Mouse (Mus musculus): ENCODE data around the gene Tas2r135. TPM values are rescaled to one million over a fixed set of nuclear protein-coding genes. Genes with fewer than 3 reads are reported as not detected.

Tas2r135 gene
- not detected for polyA plus RNA-seq (2014; fragmentation: Illumina TruSeq; extraction: RNeasy Lipid Tissue Mini Kit (QIAGEN cat#74804); ENCODE audit: low replicate concordance)

DNA sequence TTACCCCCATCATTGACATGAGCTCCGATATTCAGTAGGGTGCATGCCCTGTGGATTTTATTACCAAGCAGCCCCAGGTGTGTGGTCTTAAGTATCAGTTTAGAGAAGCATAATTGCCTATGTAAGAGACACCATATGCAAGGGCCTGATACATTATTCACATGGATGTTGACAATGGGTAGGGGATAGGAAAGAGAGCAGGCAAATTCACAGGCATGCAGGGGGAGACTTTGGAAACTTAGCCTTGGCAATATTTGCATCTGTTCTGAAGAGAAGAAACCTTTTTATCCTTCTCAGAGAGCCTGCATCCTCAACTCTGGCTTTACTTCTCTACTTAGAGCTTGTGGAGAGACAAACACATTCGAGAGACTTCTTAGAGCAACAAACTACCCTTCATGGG is at the start of gene Tas2r135:
Gene Tas2r135 (plus strand): TSS at position 301 of the 400 bp plus-strand sequence.

DNA sequence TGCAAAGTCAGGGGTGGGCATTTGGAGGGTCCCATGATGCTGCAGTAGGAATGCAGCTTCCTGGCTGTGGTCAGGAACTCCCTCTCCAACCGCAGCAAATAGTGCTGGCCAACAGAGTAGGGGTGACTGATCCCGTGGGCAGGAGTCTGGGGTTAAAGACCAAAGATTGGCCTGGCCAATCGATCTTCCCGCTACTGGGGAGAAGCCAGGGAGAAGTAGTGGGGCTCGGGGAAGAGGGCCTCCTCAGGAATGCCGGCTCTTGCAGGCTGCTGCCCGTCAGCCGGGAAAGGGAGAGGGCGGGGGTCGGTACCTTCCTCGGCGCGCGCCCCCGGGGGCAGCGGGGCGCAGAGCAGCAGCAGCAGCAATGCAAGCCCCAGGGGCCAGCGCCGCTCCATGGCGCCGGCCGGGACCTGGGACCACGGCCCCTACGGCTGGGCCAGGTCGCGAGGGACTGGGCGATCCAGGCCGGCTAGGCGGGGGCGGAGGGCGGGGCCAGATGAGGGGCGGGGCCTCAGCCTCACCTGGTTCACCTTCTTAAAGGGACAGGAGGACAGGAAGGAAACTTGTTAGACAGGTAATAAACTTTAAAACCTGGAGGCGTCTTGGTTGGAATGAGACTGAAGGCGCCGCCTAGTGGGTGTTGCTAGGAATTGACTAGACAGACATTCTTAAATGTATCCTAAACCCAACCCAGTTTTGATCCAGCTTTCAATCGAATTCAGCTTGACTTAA is 32.3 kb upstream of the Tas2r135 start, which contains the start of gene Epha1:
Gene Epha1 (minus strand): TSS at position 453 of the 732 bp plus-strand sequence.

GRCm38 (mm10) chr6:42399938-42400337 is 5.3 kb upstream of the Tas2r135 start, which contains the start of gene Tas2r143:
TSS of gene Tas2r143 (plus strand) at chr6:42400238.

DNA sequence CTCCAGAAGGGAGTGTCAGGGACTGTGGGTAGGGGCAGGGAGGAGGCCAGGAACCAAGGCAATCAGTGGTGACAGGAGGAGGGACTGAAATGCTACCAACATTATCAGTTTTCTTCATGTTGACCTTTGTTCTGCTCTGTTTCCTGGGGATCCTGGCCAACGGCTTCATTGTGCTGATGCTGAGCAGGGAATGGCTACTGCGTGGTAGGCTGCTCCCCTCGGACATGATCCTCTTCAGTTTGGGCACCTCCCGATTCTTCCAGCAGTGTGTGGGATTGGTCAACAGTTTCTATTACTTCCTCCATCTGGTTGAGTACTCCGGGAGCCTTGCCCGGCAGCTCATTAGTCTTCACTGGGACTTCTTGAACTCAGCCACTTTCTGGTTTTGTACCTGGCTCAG is 29.2 kb downstream of the Tas2r135 start, which contains the start of gene Tas2r126:
Gene Tas2r126 (plus strand): TSS at position 90 of the 400 bp plus-strand sequence.

Other genes with a start within 250 kb of the Tas2r135 start
- gene Tas2r144, start 190.1 kb upstream of the Tas2r135 start, polyA plus RNA-seq (2014; fragmentation: Illumina TruSeq; extraction: RNeasy Lipid Tissue Mini Kit (QIAGEN cat#74804); ENCODE audit: low replicate concordance), result not detected
- 48.8 TPM for gene Gstk1, start 159.5 kb upstream of the Tas2r135 start, polyA plus RNA-seq (2014; fragmentation: Illumina TruSeq; extraction: RNeasy Lipid Tissue Mini Kit (QIAGEN cat#74804); ENCODE audit: low replicate concordance)
- 54.1 TPM for gene Tmem139, start 143.5 kb upstream of the Tas2r135 start, polyA plus RNA-seq (2014; fragmentation: Illumina TruSeq; extraction: RNeasy Lipid Tissue Mini Kit (QIAGEN cat#74804); ENCODE audit: low replicate concordance)
- 67.1 TPM for gene Casp2, start 140.4 kb upstream of the Tas2r135 start, polyA plus RNA-seq (2014; fragmentation: Illumina TruSeq; extraction: RNeasy Lipid Tissue Mini Kit (QIAGEN cat#74804); ENCODE audit: low replicate concordance)
- 0.15 TPM for gene Clcn1, start 118.7 kb upstream of the Tas2r135 start, polyA plus RNA-seq (2014; fragmentation: Illumina TruSeq; extraction: RNeasy Lipid Tissue Mini Kit (QIAGEN cat#74804); ENCODE audit: low replicate concordance)
- 0.15 TPM for gene Fam131b, start 80.8 kb upstream of the Tas2r135 start, polyA plus RNA-seq (2014; fragmentation: Illumina TruSeq; extraction: RNeasy Lipid Tissue Mini Kit (QIAGEN cat#74804); ENCODE audit: low replicate concordance)
- 0.85 TPM for gene Zyx, start 55.8 kb upstream of the Tas2r135 start, polyA plus RNA-seq (2014; fragmentation: Illumina TruSeq; extraction: RNeasy Lipid Tissue Mini Kit (QIAGEN cat#74804); ENCODE audit: low replicate concordance)
- 7.2 TPM for gene Epha1, start 32.2 kb upstream of the Tas2r135 start, polyA plus RNA-seq (2014; fragmentation: Illumina TruSeq; extraction: RNeasy Lipid Tissue Mini Kit (QIAGEN cat#74804); ENCODE audit: low replicate concordance)
- not detected for gene Tas2r143, start 5.2 kb upstream of the Tas2r135 start, polyA plus RNA-seq (2014; fragmentation: Illumina TruSeq; extraction: RNeasy Lipid Tissue Mini Kit (QIAGEN cat#74804); ENCODE audit: low replicate concordance)
- not detected for gene Tas2r126, start 29.1 kb downstream of the Tas2r135 start, polyA plus RNA-seq (2014; fragmentation: Illumina TruSeq; extraction: RNeasy Lipid Tissue Mini Kit (QIAGEN cat#74804); ENCODE audit: low replicate concordance)
- not detected for gene Olfr458, start 59.8 kb downstream of the Tas2r135 start, polyA plus RNA-seq (2014; fragmentation: Illumina TruSeq; extraction: RNeasy Lipid Tissue Mini Kit (QIAGEN cat#74804); ENCODE audit: low replicate concordance)
- gene Olfr457, start 70.9 kb downstream of the Tas2r135 start, polyA plus RNA-seq (2014; fragmentation: Illumina TruSeq; extraction: RNeasy Lipid Tissue Mini Kit (QIAGEN cat#74804); ENCODE audit: low replicate concordance), result not detected
- gene Olfr456, start 81.8 kb downstream of the Tas2r135 start, polyA plus RNA-seq (2014; fragmentation: Illumina TruSeq; extraction: RNeasy Lipid Tissue Mini Kit (QIAGEN cat#74804); ENCODE audit: low replicate concordance), result not detected
- not detected for gene Olfr455, start 142.2 kb downstream of the Tas2r135 start, polyA plus RNA-seq (2014; fragmentation: Illumina TruSeq; extraction: RNeasy Lipid Tissue Mini Kit (QIAGEN cat#74804); ENCODE audit: low replicate concordance)
- gene Tcaf3, start 192.3 kb downstream of the Tas2r135 start, polyA plus RNA-seq (2014; fragmentation: Illumina TruSeq; extraction: RNeasy Lipid Tissue Mini Kit (QIAGEN cat#74804); ENCODE audit: low replicate concordance), result not detected
- 13.3 TPM for gene Tcaf2, start 239.8 kb downstream of the Tas2r135 start, polyA plus RNA-seq (2014; fragmentation: Illumina TruSeq; extraction: RNeasy Lipid Tissue Mini Kit (QIAGEN cat#74804); ENCODE audit: low replicate concordance)

Data from small intestine, adult 10 weeks (tissue).